Mouse (Mus musculus): ENCODE results near the gene Filip1l.

- TF ChIP-seq CTCF (IDR thresholded peaks at IDR 0.05; ENCODE audit: borderline replicate concordance, control insufficient read depth, extremely low read depth, insufficient read depth, low read length, poor library complexity) (no peak), POLR2A (IDR thresholded peaks at IDR 0.05; ENCODE audit: control insufficient read depth, extremely low read depth, insufficient read depth, low read length, poor library complexity) (no peak)
These were observed 229.1 kb downstream of the Filip1l start for GRCm38 (mm10) chr16:57582008-57582407.
